Mouse (Mus musculus) liver, embryonic 11.5 days (tissue): ENCODE measurements around the gene Fbxo28. TPM values are rescaled to one million over a fixed set of nuclear protein-coding genes. Genes with fewer than 3 reads are reported as not detected.

ENCODE experiments used
- ATAC-seq: fragments of 200-750 bp; cut with Nextera tagmentation; replicated peaks from 2 replicates; pipeline ENCODE4 v1.8.0; 2017; ENCODE audit warnings: moderate number of reproducible peaks, mild to moderate bottlenecking, moderate TSS enrichment, moderate library complexity; ENCODE audit not compliant: low FRiP score
- DNase-seq: peaks from one replicate; pipeline ENCODE4 v3.0.0-alpha.2; 2017; ENCODE audit warnings: low spot score
- H3K27ac ChIP-seq: fragments of 300-500 bp; sonication (generic); 2 replicates; pipeline ENCODE4 v1.5.1; 2014; ENCODE audit warnings: mild to moderate bottlenecking, low read depth, low read length, control low read depth
- H3K27me3 ChIP-seq: fragments of 300-500 bp; sonication (generic); replicated peaks from 2 replicates; pipeline ENCODE4 v1.6.1; 2014; ENCODE audit warnings: low read length, mixed read lengths; ENCODE audit not compliant: control insufficient read depth, insufficient read depth
- H3K36me3 ChIP-seq: fragments of 300-500 bp; sonication (generic); 2 replicates; pipeline ENCODE4 v1.6.1; 2014; ENCODE audit warnings: mild to moderate bottlenecking, low read length, moderate library complexity, mixed read lengths; ENCODE audit not compliant: control insufficient read depth, insufficient read depth
- H3K4me1 ChIP-seq: fragments of 300-500 bp; sonication (generic); replicated peaks from 2 replicates; pipeline ENCODE4 v1.6.1; 2014; ENCODE audit warnings: low read length, mixed read lengths; ENCODE audit not compliant: control insufficient read depth, insufficient read depth
- H3K4me2 ChIP-seq: fragments of 300-500 bp; sonication (generic); 2 replicates; pipeline ENCODE4 v1.6.1; 2014; ENCODE audit warnings: mild to moderate bottlenecking, control low read depth, moderate library complexity
- H3K4me3 ChIP-seq: fragments of 300-500 bp; sonication (generic); 2 replicates; pipeline ENCODE4 v1.5.1; 2014; ENCODE audit warnings: low read depth, low read length, control low read depth
- H3K9ac ChIP-seq: fragments of 300-500 bp; sonication (generic); 2 replicates; pipeline ENCODE4 v1.6.1; 2014; ENCODE audit warnings: low read depth, low read length, control low read depth
- H3K9me3 ChIP-seq: fragments of 300-500 bp; sonication (generic); 2 replicates; pipeline ENCODE4 v1.6.1; 2016; ENCODE audit warnings: low read length, inconsistent platforms, mixed read lengths; ENCODE audit not compliant: control insufficient read depth
- WGBS: fragments of 180-500 bp; shearing (Covaris S2); extraction: QIAGEN DNeasy Blood & Tissue Kit; methylation state at CpG from one replicate; pipeline ENCODE4 v1.1.7; 2014; 5-methylcytosine and 5-hydroxymethylcytosine counted together
- polyA plus RNA-seq: library from polyadenylated mRNA; unstranded; fragments of >200 nt; fragmentation: Nextera tagmentation; extraction: Ambion mirVana; gene quantifications from 2 replicates; pipeline ENCODE4 v1.2.1, GENCODE M21; 2014

The Fbxo28 gene
- polyA plus RNA-seq, 1 experiment from 2014 or later = 14.8 TPM

DNA sequence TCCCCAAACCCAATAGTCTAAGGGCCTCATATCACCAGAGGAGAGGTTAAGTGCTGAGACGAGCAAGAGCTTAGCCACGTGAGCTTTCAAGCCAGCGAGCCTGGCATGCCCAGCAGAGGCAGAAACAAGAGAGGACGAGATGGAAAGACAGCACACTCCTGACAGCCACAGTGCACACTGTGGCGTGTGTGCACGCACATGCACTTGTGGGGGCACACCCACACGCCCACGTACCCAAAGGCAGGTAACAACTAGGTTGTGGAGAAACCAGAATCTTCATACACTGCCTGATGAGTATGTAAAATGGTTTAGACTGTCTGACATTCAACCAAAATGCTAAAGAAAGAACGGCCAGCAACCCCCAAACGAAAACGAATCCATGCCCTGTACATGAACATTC, 60.9 kb downstream of the Fbxo28 start:
- ATAC-seq = no peak
- H3K27me3 ChIP-seq = no peaks in the 10 kb centered on the region
- H3K4me1 ChIP-seq = peaks cover 19% of the 10 kb centered on the region
- no peak for DNase-seq
- H3K4me2 ChIP-seq = peak overlapping the region; percentile 93
- H3K36me3 ChIP-seq = peaks cover 26% of the 10 kb centered on the region
- H3K4me3 ChIP-seq = peak overlapping the region; percentile 86
- no peak overlapping the region; the same call in 1 of the 2 replicates for H3K9ac ChIP-seq
- no peaks in the 10 kb centered on the region for H3K9me3 ChIP-seq
- 61% methylated on average over 11 of the region's 11 CpGs for WGBS
- peak overlapping the region; percentile 92 for H3K27ac ChIP-seq

- peak overlapping the region; percentile 86; the same call in 1 of the 2 replicates for H3K4me3 ChIP-seq
- peaks cover 19% of the 10 kb centered on the region for H3K4me1 ChIP-seq
- WGBS = 90% methylated on average over 6 of the region's 6 CpGs
- ATAC-seq (no peak), DNase-seq (no peak)
- H3K36me3 ChIP-seq = peaks cover 26% of the 10 kb centered on the region
- H3K9ac ChIP-seq = no peak overlapping the region
- H3K9me3 ChIP-seq = no peaks in the 10 kb centered on the region
- no peak overlapping the region for H3K27ac ChIP-seq
- no peaks in the 10 kb centered on the region for H3K27me3 ChIP-seq
- H3K4me2 ChIP-seq = peak overlapping the region; percentile 93
Observed at GRCm38 (mm10) chr1:182280046-182280445, 61.4 kb downstream of the Fbxo28 start.

DNA sequence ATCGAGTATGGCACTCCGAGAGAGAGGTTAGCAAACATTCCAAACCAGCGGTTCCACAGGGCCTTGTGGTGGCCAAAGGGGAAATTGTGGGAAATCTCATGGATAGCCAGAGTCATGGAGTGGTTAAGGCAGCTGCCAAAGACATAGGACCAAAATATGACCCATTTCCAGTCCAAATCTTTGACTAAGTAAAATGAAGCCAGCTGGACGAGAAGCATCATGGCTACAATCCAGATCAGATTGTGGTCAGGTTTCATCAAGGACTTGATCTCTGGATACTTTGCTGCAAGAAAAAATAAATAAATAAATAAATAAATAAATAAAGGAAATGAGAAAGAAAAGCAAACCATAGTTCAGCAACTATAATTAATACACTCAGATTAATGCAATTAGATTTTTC, 62.0 kb downstream of the Fbxo28 start:
- 87% methylated on average over 4 of the region's 4 CpGs for WGBS

DNA sequence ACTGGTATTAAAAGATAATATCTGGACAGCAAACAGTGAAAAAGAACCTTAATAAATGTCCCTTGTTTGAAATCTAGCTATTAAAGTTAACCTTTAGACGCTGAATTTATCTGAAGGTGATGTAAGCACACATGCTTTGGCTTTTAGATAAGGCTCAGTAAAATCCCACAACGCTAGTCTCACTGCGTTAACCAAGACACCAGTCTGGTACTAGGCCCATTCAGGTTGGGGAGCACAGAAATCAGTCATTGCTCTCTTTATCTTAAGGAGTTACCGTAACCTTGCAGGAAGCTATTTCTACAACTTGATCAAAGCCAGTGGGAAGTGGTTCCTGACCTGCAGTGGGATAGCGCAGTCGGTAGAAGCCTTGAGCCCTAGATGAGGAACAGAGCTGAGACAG, 66.3 kb downstream of the Fbxo28 start:
- 72% methylated on average over 6 of the region's 6 CpGs for WGBS
- H3K4me2 ChIP-seq = no peak overlapping the region
- H3K36me3 ChIP-seq = peaks cover 26% of the 10 kb centered on the region

More for the DNA sequence above, 62.0 kb downstream of the Fbxo28 start:
- Histone ChIP-seq H3K4me1 (peaks cover 19% of the 10 kb centered on the region), H3K9me3 (no peaks in the 10 kb centered on the region), H3K4me2 (no peak overlapping the region), H3K27ac (no peak overlapping the region), H3K27me3 (no peaks in the 10 kb centered on the region), H3K4me3 (no peak overlapping the region), H3K36me3 (peaks cover 26% of the 10 kb centered on the region), H3K9ac (no peak overlapping the region)
- ATAC-seq (no peak), DNase-seq (no peak)

GRCm38 (mm10) chr1:182271632-182272031, 69.8 kb downstream of the Fbxo28 start:
- ATAC-seq = 0 out of 2 replicates have a peak, but pooled peaks have one; percentile 8
- 70% methylated on average over 5 of the region's 5 CpGs for WGBS
- Histone ChIP-seq H3K36me3 (peaks cover 8% of the 10 kb centered on the region), H3K9ac (no peak overlapping the region), H3K4me3 (no peak overlapping the region), H3K27ac (no peak overlapping the region), H3K27me3 (no peaks in the 10 kb centered on the region), H3K9me3 (no peaks in the 10 kb centered on the region), H3K4me2 (no peak overlapping the region), H3K4me1 (no peaks in the 10 kb centered on the region; the same call in 1 of the 2 replicates)
- DNase-seq = no peak

More for the DNA sequence above, 66.3 kb downstream of the Fbxo28 start:
- Histone ChIP-seq H3K27ac (no peak overlapping the region), H3K9me3 (no peaks in the 10 kb centered on the region), H3K4me3 (no peak overlapping the region), H3K9ac (no peak overlapping the region), H3K27me3 (no peaks in the 10 kb centered on the region), H3K4me1 (peaks cover 3% of the 10 kb centered on the region)
- DNase-seq (no peak), ATAC-seq (no peak)

DNA sequence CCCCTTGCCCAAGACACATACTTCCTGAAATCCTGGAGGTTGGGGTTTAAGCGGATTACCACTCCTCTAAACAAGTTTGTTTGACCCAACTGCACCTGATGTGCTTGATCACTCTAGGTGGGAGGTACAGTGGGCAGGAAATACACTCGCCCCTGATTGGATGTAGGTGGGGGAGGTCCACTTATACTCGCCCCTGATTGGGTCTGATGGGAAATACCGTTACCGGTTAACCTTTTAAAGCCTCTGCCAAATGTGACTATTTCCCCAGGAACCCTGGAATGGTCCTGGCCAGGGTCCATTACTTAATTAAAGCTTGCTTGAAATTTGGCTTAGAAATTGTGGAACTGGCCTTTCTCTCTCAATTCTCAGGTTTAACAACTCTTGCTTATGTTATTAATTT, 70.3 kb downstream of the Fbxo28 start:
- 77% methylated on average over 5 of the region's 5 CpGs for WGBS
- Histone ChIP-seq H3K9ac (no peak overlapping the region), H3K4me3 (no peak overlapping the region), H3K27me3 (no peaks in the 10 kb centered on the region), H3K27ac (no peak overlapping the region), H3K9me3 (no peaks in the 10 kb centered on the region), H3K4me2 (no peak overlapping the region), H3K4me1 (no peaks in the 10 kb centered on the region; the same call in 1 of the 2 replicates), H3K36me3 (peaks cover 5% of the 10 kb centered on the region; the same call in 1 of the 2 replicates)
- ATAC-seq (no peak), DNase-seq (no peak)

GRCm38 (mm10) chr1:182268317-182268716, 73.1 kb downstream of the Fbxo28 start:
- H3K27ac ChIP-seq = no peak overlapping the region
- 67% methylated on average over 4 of the region's 4 CpGs for WGBS

GRCm38 (mm10) chr1:182266028-182266525, 75.4 kb downstream of the Fbxo28 start:
- Histone ChIP-seq H3K9me3 (no peaks in the 10 kb centered on the region), H3K4me1 (no peaks in the 10 kb centered on the region), H3K9ac (no peak overlapping the region), H3K36me3 (no peaks in the 10 kb centered on the region), H3K4me3 (no peak overlapping the region), H3K27ac (no peak overlapping the region), H3K27me3 (no peaks in the 10 kb centered on the region), H3K4me2 (no peak overlapping the region)
- no peak for ATAC-seq
- 79% methylated on average over 9 of the region's 11 CpGs for WGBS
- DNase-seq = no peak

More at GRCm38 (mm10) chr1:182268317-182268716, 73.1 kb downstream of the Fbxo28 start:
- ATAC-seq (peak; percentile 68), DNase-seq (no peak)
- H3K4me3 ChIP-seq = no peak overlapping the region
- H3K27me3 ChIP-seq = no peaks in the 10 kb centered on the region
- H3K36me3 ChIP-seq = no peaks in the 10 kb centered on the region; the same call in 1 of the 2 replicates
- H3K4me1 ChIP-seq = no peaks in the 10 kb centered on the region
- H3K4me2 ChIP-seq = no peak overlapping the region
- no peaks in the 10 kb centered on the region for H3K9me3 ChIP-seq
- H3K9ac ChIP-seq = no peak overlapping the region
